Mouse (Mus musculus): ENCODE measurements around the gene Nid1. TPM values are rescaled to one million over a fixed set of nuclear protein-coding genes. Genes with fewer than 3 reads are reported as not detected.
"Not testable (repeated sequence)": the region's sequence is repeated elsewhere in the genome, so short reads cannot be mapped to it uniquely, and the experiment has no call there.

Nid1 gene
- polyA plus RNA-seq, 1 experiment from 2014 or later, result 36.2 TPM

GRCm38 (mm10) chr13:13536555-13536954 is 99.2 kb downstream of the Nid1 start:
- H3K9ac ChIP-seq (ENCODE audit: low read length), result no peak overlapping the region

GRCm38 (mm10) chr13:13537272-13538015 is 100.1 kb downstream of the Nid1 start:
- no peak for DNase-seq (ENCODE audit: low spot score)
- Histone ChIP-seq H3K4me1 (replicated peaks; ENCODE audit: control insufficient read depth, insufficient read depth) (no peaks in the 10 kb centered on the region), H3K27me3 (ENCODE audit: control insufficient read depth, insufficient read depth, low read length) (no peaks in the 10 kb centered on the region), H3K9ac (ENCODE audit: low read length) (no peak overlapping the region), H3K9me3 (ENCODE audit: control insufficient read depth, low read length) (no peaks in the 10 kb centered on the region), H3K4me3 (ENCODE audit: low read depth, low read length) (no peak overlapping the region), H3K27ac (replicated peaks) (no peak overlapping the region), H3K36me3 (ENCODE audit: control insufficient read depth, insufficient read depth, low read length) (no peaks in the 10 kb centered on the region), H3K4me2 (replicated peaks; ENCODE audit: low read depth) (no peak overlapping the region)
- no peak for ATAC-seq (ENCODE audit: low FRiP score, low TSS enrichment)
- no peak for TF ChIP-seq CTCF (IDR thresholded peaks at IDR 0.05; ENCODE audit: low read depth)
- no peak for TF ChIP-seq EP300 (optimal IDR thresholded peaks at IDR 0.05)
- 71% methylated on average over 2 of the region's 2 CpGs for WGBS

More at GRCm38 (mm10) chr13:13536555-13536954, 99.2 kb downstream of the Nid1 start:
- H3K9me3 ChIP-seq (ENCODE audit: control insufficient read depth, low read length), result no peaks in the 10 kb centered on the region
- TF ChIP-seq CTCF (IDR thresholded peaks at IDR 0.05; ENCODE audit: low read depth) (no peak), EP300 (optimal IDR thresholded peaks at IDR 0.05) (no peak)
- no peak overlapping the region for H3K27ac ChIP-seq (replicated peaks)
- DNase-seq (ENCODE audit: low spot score) (no peak), ATAC-seq (ENCODE audit: low FRiP score, low TSS enrichment) (no peak)
- 81% methylated on average over 2 of the region's 2 CpGs for WGBS
- no peaks in the 10 kb centered on the region for H3K27me3 ChIP-seq (ENCODE audit: control insufficient read depth, insufficient read depth, low read length)
- no peak overlapping the region for H3K4me3 ChIP-seq (ENCODE audit: low read depth, low read length)
- no peaks in the 10 kb centered on the region for H3K4me1 ChIP-seq (replicated peaks; ENCODE audit: control insufficient read depth, insufficient read depth)
- no peaks in the 10 kb centered on the region for H3K36me3 ChIP-seq (ENCODE audit: control insufficient read depth, insufficient read depth, low read length)
- H3K4me2 ChIP-seq (replicated peaks; ENCODE audit: low read depth), result no peak overlapping the region

- TF ChIP-seq CTCF (IDR thresholded peaks at IDR 0.05; ENCODE audit: low read depth) (no peak), EP300 (optimal IDR thresholded peaks at IDR 0.05) (no peak)
- Histone ChIP-seq H3K27me3 (ENCODE audit: control insufficient read depth, insufficient read depth, low read length) (no peaks in the 10 kb centered on the region), H3K4me3 (ENCODE audit: low read depth, low read length) (no peak overlapping the region), H3K27ac (replicated peaks) (no peak overlapping the region), H3K36me3 (ENCODE audit: control insufficient read depth, insufficient read depth, low read length) (no peaks in the 10 kb centered on the region), H3K9ac (ENCODE audit: low read length) (no peak overlapping the region), H3K4me2 (replicated peaks; ENCODE audit: low read depth) (no peak overlapping the region), H3K4me1 (replicated peaks; ENCODE audit: control insufficient read depth, insufficient read depth) (no peaks in the 10 kb centered on the region), H3K9me3 (ENCODE audit: control insufficient read depth, low read length) (no peaks in the 10 kb centered on the region)
- DNase-seq (ENCODE audit: low spot score), result peak; percentile 28
- WGBS, result 37% methylated on average over 4 of the region's 4 CpGs
- ATAC-seq (ENCODE audit: low FRiP score, low TSS enrichment), result peak; percentile 61
Observed at GRCm38 (mm10) chr13:13538585-13539300, 101.4 kb downstream of the Nid1 start.

- H3K27ac ChIP-seq (replicated peaks); H3K4me1 ChIP-seq (replicated peaks; ENCODE audit: control insufficient read depth, insufficient read depth); H3K4me3 ChIP-seq (ENCODE audit: low read depth, low read length); H3K27me3 ChIP-seq (ENCODE audit: control insufficient read depth, insufficient read depth, low read length); H3K4me2 ChIP-seq (replicated peaks; ENCODE audit: low read depth); H3K9me3 ChIP-seq (ENCODE audit: control insufficient read depth, low read length); H3K9ac ChIP-seq (ENCODE audit: low read length); DNase-seq (ENCODE audit: low spot score); H3K36me3 ChIP-seq (ENCODE audit: control insufficient read depth, insufficient read depth, low read length); ATAC-seq (ENCODE audit: low FRiP score, low TSS enrichment): not testable (repeated sequence)
- TF ChIP-seq CTCF (IDR thresholded peaks at IDR 0.05; ENCODE audit: low read depth), result peak; percentile 55
- WGBS, result 95% methylated on average over 10 of the region's 10 CpGs
Observed at GRCm38 (mm10) chr13:13543073-13543472, 105.7 kb downstream of the Nid1 start.

GRCm38 (mm10) chr13:13546792-13547191 is 109.4 kb downstream of the Nid1 start:
- Histone ChIP-seq H3K27me3 (ENCODE audit: control insufficient read depth, insufficient read depth, low read length) (no peaks in the 10 kb centered on the region), H3K27ac (replicated peaks) (no peak overlapping the region), H3K4me3 (ENCODE audit: low read depth, low read length) (no peak overlapping the region), H3K9ac (ENCODE audit: low read length) (no peak overlapping the region), H3K4me2 (replicated peaks; ENCODE audit: low read depth) (no peak overlapping the region), H3K9me3 (ENCODE audit: control insufficient read depth, low read length) (no peaks in the 10 kb centered on the region), H3K36me3 (ENCODE audit: control insufficient read depth, insufficient read depth, low read length) (no peaks in the 10 kb centered on the region), H3K4me1 (replicated peaks; ENCODE audit: control insufficient read depth, insufficient read depth) (no peaks in the 10 kb centered on the region)
- no peak for ATAC-seq (ENCODE audit: low FRiP score, low TSS enrichment)
- TF ChIP-seq EP300 (optimal IDR thresholded peaks at IDR 0.05) (no peak), CTCF (IDR thresholded peaks at IDR 0.05; ENCODE audit: low read depth) (no peak)
- 59% methylated on average over 3 of the region's 3 CpGs for WGBS
- no peak for DNase-seq (ENCODE audit: low spot score)

GRCm38 (mm10) chr13:13547889-13548288 is 110.5 kb downstream of the Nid1 start:
- no peak overlapping the region for H3K9ac ChIP-seq (ENCODE audit: low read length)
- H3K9me3 ChIP-seq (ENCODE audit: control insufficient read depth, low read length), result no peaks in the 10 kb centered on the region
- no peak overlapping the region for H3K4me3 ChIP-seq (ENCODE audit: low read depth, low read length)
- H3K36me3 ChIP-seq (ENCODE audit: control insufficient read depth, insufficient read depth, low read length), result no peaks in the 10 kb centered on the region
- TF ChIP-seq EP300 (optimal IDR thresholded peaks at IDR 0.05) (no peak), CTCF (IDR thresholded peaks at IDR 0.05; ENCODE audit: low read depth) (no peak)
- H3K4me1 ChIP-seq (replicated peaks; ENCODE audit: control insufficient read depth, insufficient read depth), result no peaks in the 10 kb centered on the region
- no peaks in the 10 kb centered on the region for H3K27me3 ChIP-seq (ENCODE audit: control insufficient read depth, insufficient read depth, low read length)
- H3K4me2 ChIP-seq (replicated peaks; ENCODE audit: low read depth), result no peak overlapping the region
- WGBS, result 85% methylated on average over 4 of the region's 4 CpGs
- no peak overlapping the region for H3K27ac ChIP-seq (replicated peaks)
- DNase-seq (ENCODE audit: low spot score) (no peak), ATAC-seq (ENCODE audit: low FRiP score, low TSS enrichment) (no peak)

Measured in stomach, postnatal 0 days (tissue).